Mouse (Mus musculus) neural tube, embryonic 13.5 days (tissue): ENCODE measurements around the gene Lcn5. TPM values are rescaled to one million over a fixed set of nuclear protein-coding genes. Genes with fewer than 3 reads are reported as not detected.

ENCODE experiments used
- ATAC-seq: fragments of 200-750 bp; cut with Nextera tagmentation; 2 replicates; pipeline ENCODE4 v1.8.0; 2017; ENCODE audit warnings: low read depth, mild to moderate bottlenecking, moderate TSS enrichment, moderate library complexity
- H3K27ac ChIP-seq: fragments of 300-500 bp; sonication (generic); replicated peaks from 2 replicates; pipeline ENCODE4 v1.5.1; 2015; ENCODE audit warnings: moderate library complexity, mild to moderate bottlenecking, inconsistent platforms
- H3K27me3 ChIP-seq: fragments of 300-500 bp; sonication (generic); 2 replicates; pipeline ENCODE4 v1.6.1; 2015; ENCODE audit warnings: mild to moderate bottlenecking, inconsistent platforms
- H3K36me3 ChIP-seq: fragments of 300-500 bp; sonication (generic); 2 replicates; pipeline ENCODE4 v1.6.1; 2015; ENCODE audit warnings: mild to moderate bottlenecking, inconsistent platforms
- H3K4me1 ChIP-seq: fragments of 300-500 bp; sonication (generic); replicated peaks from 2 replicates; pipeline ENCODE4 v1.6.1; 2015; ENCODE audit warnings: inconsistent platforms
- H3K4me2 ChIP-seq: fragments of 300-500 bp; sonication (generic); 2 replicates; pipeline ENCODE4 v1.6.1; 2015; ENCODE audit warnings: inconsistent platforms, mild to moderate bottlenecking, moderate library complexity
- H3K4me3 ChIP-seq: fragments of 300-500 bp; sonication (generic); 2 replicates; pipeline ENCODE4 v1.5.1; 2015; ENCODE audit warnings: mild to moderate bottlenecking, inconsistent platforms
- H3K9ac ChIP-seq: fragments of 300-500 bp; sonication (generic); 2 replicates; pipeline ENCODE4 v1.6.1; 2015; ENCODE audit warnings: moderate library complexity, mild to moderate bottlenecking, inconsistent platforms
- H3K9me3 ChIP-seq: fragments of 300-500 bp; sonication (generic); 2 replicates; pipeline ENCODE4 v1.6.1; 2016; ENCODE audit warnings: inconsistent platforms
- WGBS: fragments of 180-500 bp; shearing (Covaris S2); methylation state at CpG from one replicate; pipeline ENCODE4 v1.1.7; 2015; 5-methylcytosine and 5-hydroxymethylcytosine counted together
- polyA plus RNA-seq: library from polyadenylated mRNA; unstranded; fragments of >200 nt; fragmentation: Nextera tagmentation; extraction: Ambion mirVana; gene quantifications from 2 replicates; pipeline ENCODE4 v1.2.1, GENCODE M21; 2015

The Lcn5 gene
- polyA plus RNA-seq: not detected in 2 replicates

DNA sequence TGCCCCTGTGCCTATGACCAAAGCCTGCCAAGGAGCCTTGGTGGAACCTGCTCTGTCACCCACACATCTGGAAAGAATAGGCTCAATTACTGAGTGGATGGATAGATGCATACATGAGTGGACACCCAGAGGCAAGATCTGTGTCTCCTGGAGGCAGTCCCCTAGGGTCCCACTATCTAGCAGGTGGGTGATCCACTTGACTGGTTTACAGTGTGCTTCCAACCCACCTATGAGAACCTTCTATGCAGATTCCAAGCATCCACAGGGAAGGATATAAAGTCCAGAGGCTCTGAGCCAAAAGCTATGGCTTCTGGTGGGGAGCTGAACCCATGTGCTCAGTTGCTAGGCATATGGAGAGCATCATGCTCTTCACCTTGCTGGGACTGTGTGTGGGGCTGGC lies at the start of gene Lcn5:
TSS of gene Lcn5 (plus strand) at position 301 of the 400 bp plus-strand sequence.
- Histone ChIP-seq H3K4me3 (no peak within 1 kb of the TSS), H3K36me3 (no peaks in the 10 kb centered on the region), H3K9me3 (no peaks in the 10 kb centered on the region), H3K4me1 (no peaks in the 10 kb centered on the region), H3K9ac (no peak within 1 kb of the TSS), H3K27ac (no peak within 1 kb of the TSS), H3K27me3 (no peaks in the 10 kb centered on the region), H3K4me2 (no peak within 1 kb of the TSS)
- ATAC-seq: no peak

GRCm38 (mm10) chr2:25608671-25609070 lies 49.1 kb upstream of the Lcn5 start:
- peak overlapping the region; percentile 74 for H3K4me3 ChIP-seq
- H3K4me2 ChIP-seq: peak overlapping the region; percentile 67
- no peaks in the 10 kb centered on the region for H3K9me3 ChIP-seq
- peaks cover 26% of the 10 kb centered on the region for H3K4me1 ChIP-seq
- peak overlapping the region; percentile 94 for H3K27ac ChIP-seq
- no peaks in the 10 kb centered on the region for H3K36me3 ChIP-seq
- 69% methylated on average over 10 of the region's 10 CpGs for WGBS
- ATAC-seq: peak; percentile 15; the same call in 1 of the 2 replicates
- H3K9ac ChIP-seq: peak overlapping the region; percentile 35; the same call in 1 of the 2 replicates
- H3K27me3 ChIP-seq: peaks cover 22% of the 10 kb centered on the region; the same call in 1 of the 2 replicates

GRCm38 (mm10) chr2:25616398-25616797 lies 41.4 kb upstream of the Lcn5 start:
- Histone ChIP-seq H3K9me3 (no peaks in the 10 kb centered on the region), H3K27ac (no peak overlapping the region), H3K4me1 (peaks cover 14% of the 10 kb centered on the region), H3K4me3 (no peak overlapping the region), H3K36me3 (no peaks in the 10 kb centered on the region), H3K4me2 (no peak overlapping the region), H3K27me3 (peaks cover 61% of the 10 kb centered on the region), H3K9ac (no peak overlapping the region)
- 23% methylated on average over 22 of the region's 22 CpGs for WGBS
- ATAC-seq: no peak

DNA sequence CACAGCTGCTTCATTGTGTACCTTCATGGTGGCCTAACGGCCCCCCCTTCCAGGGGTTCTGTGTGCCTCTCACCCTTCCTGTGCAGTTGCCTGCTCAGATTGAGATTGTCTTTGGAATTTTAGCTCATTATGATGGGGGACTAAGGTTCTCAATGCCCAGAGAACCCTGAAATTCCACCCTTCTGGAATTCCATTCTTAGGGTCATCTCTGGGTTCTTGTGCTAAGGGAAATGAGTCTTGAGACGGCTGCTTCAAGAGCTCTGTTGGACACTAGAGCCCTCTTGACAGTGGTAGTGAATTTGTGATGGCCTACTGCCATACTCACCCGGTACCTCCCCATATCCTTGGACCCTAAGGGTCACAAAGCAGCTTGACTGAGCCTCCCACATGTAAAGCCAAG lies 40.2 kb upstream of the Lcn5 start, which contains the start of gene Ccdc183:
TSS of gene Ccdc183 (minus strand) at position 101 of the 400 bp plus-strand sequence.
- Histone ChIP-seq H3K4me2 (no peak within 1 kb of the TSS), H3K9me3 (no peaks in the 10 kb centered on the region), H3K4me3 (no peak within 1 kb of the TSS), H3K36me3 (no peaks in the 10 kb centered on the region), H3K27ac (no peak within 1 kb of the TSS), H3K27me3 (peaks cover 52% of the 10 kb centered on the region), H3K4me1 (peaks cover 23% of the 10 kb centered on the region), H3K9ac (no peak within 1 kb of the TSS)
- 81% methylated on average over 3 of the region's 3 CpGs for WGBS
- ATAC-seq: no peak

DNA sequence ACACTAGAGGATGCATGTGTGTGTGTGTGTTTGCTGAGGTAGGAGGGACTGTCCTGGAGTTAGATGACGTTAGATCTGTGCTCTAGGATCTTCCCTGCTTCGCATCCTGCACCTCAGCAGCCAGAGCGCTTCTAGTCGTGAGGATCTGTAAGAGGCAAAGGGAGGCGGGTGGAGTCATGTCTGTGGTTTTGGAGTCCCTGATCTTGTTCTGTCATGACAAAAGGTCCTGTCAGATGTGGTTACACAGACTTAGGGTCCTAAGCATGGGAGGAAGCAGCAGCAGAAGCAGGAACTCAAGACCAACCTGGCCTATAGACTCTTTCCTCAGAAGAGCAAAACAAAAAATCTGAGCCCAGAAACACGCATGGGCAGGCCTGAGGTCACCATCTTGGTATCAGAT lies 37.4 kb upstream of the Lcn5 start:
- Histone ChIP-seq H3K9me3 (no peaks in the 10 kb centered on the region), H3K4me1 (peaks cover 23% of the 10 kb centered on the region), H3K27ac (no peak overlapping the region), H3K27me3 (peaks cover 35% of the 10 kb centered on the region), H3K4me2 (no peak overlapping the region), H3K36me3 (no peaks in the 10 kb centered on the region), H3K9ac (no peak overlapping the region), H3K4me3 (no peak overlapping the region)
- no peak for ATAC-seq
- WGBS: 88% methylated on average over 6 of the region's 6 CpGs

DNA sequence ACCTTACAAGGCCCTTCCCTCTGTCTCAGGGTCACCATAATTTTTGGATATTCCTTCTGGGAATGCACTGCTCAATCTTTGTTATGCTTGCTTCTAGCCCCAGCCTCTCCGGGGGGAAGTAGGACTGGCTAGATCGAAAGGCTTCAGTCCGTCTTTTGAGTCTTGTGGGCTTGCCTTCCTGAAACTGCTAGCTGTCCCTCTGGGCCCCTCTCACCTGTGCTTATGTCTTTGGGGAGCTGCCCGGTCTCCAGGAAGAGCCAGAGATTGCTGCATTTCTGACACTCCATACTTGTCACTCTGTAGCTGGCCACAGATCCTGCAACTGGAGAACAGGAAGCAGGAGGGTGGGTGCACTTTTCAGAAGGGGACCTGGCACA lies 36.9 kb upstream of the Lcn5 start:
- Histone ChIP-seq H3K9me3 (no peaks in the 10 kb centered on the region), H3K27me3 (peaks cover 30% of the 10 kb centered on the region), H3K36me3 (no peaks in the 10 kb centered on the region), H3K27ac (no peak overlapping the region), H3K4me3 (peak overlapping the region; percentile 54; the same call in 1 of the 2 replicates), H3K9ac (0 out of 2 replicates have a peak overlapping the region, but pooled peaks have one; percentile 80), H3K4me2 (peak overlapping the region; percentile 84; the same call in 1 of the 2 replicates), H3K4me1 (peaks cover 23% of the 10 kb centered on the region)
- 90% methylated on average over 4 of the region's 4 CpGs for WGBS
- ATAC-seq: no peak

- Histone ChIP-seq H3K4me2 (peak within 1 kb of the TSS; percentile 84), H3K9ac (peak within 1 kb of the TSS; percentile 80), H3K27ac (peak within 1 kb of the TSS; percentile 65), H3K27me3 (peaks cover 23% of the 10 kb centered on the region), H3K9me3 (no peaks in the 10 kb centered on the region), H3K4me3 (peak within 1 kb of the TSS; percentile 54), H3K36me3 (no peaks in the 10 kb centered on the region), H3K4me1 (peaks cover 17% of the 10 kb centered on the region)
- peak; percentile 96 for ATAC-seq
- WGBS: 7% methylated on average over 34 of the region's 34 CpGs
These were observed 36.2 kb upstream of the Lcn5 start, which contains the start of gene Tmem141 for GRCm38 (mm10) chr2:25621229-25622200. Tmem141 (minus strand) TSS chr2:25622005.

- Histone ChIP-seq H3K9ac (no peak overlapping the region), H3K4me3 (no peak overlapping the region), H3K27me3 (no peaks in the 10 kb centered on the region), H3K27ac (no peak overlapping the region), H3K36me3 (no peaks in the 10 kb centered on the region), H3K4me1 (peaks cover 13% of the 10 kb centered on the region), H3K4me2 (no peak overlapping the region), H3K9me3 (no peaks in the 10 kb centered on the region)
- 65% methylated on average over 5 of the region's 5 CpGs for WGBS
- no peak for ATAC-seq
These were observed 31.8 kb upstream of the Lcn5 start for GRCm38 (mm10) chr2:25625986-25626385.

GRCm38 (mm10) chr2:25627811-25628210 lies 29.9 kb upstream of the Lcn5 start, which contains the start of gene Fcna:
Fcna (minus strand) TSS chr2:25628030.
- Histone ChIP-seq H3K36me3 (no peaks in the 10 kb centered on the region), H3K9ac (no peak within 1 kb of the TSS), H3K27me3 (no peaks in the 10 kb centered on the region), H3K4me3 (no peak within 1 kb of the TSS), H3K4me1 (no peaks in the 10 kb centered on the region), H3K9me3 (no peaks in the 10 kb centered on the region), H3K27ac (no peak within 1 kb of the TSS), H3K4me2 (no peak within 1 kb of the TSS)
- WGBS: 80% methylated on average over 6 of the region's 6 CpGs
- ATAC-seq: no peak

- no peaks in the 10 kb centered on the region for H3K36me3 ChIP-seq
- no peaks in the 10 kb centered on the region for H3K27me3 ChIP-seq
- H3K9ac ChIP-seq: no peak overlapping the region
- no peak for ATAC-seq
- no peak overlapping the region for H3K27ac ChIP-seq
- WGBS: 40% methylated on average over 4 of the region's 4 CpGs
- H3K4me1 ChIP-seq: no peaks in the 10 kb centered on the region
- no peak overlapping the region for H3K4me3 ChIP-seq
- H3K4me2 ChIP-seq: no peak overlapping the region
- H3K9me3 ChIP-seq: no peaks in the 10 kb centered on the region
These were observed 29.0 kb upstream of the Lcn5 start for GRCm38 (mm10) chr2:25628738-25629137.

DNA sequence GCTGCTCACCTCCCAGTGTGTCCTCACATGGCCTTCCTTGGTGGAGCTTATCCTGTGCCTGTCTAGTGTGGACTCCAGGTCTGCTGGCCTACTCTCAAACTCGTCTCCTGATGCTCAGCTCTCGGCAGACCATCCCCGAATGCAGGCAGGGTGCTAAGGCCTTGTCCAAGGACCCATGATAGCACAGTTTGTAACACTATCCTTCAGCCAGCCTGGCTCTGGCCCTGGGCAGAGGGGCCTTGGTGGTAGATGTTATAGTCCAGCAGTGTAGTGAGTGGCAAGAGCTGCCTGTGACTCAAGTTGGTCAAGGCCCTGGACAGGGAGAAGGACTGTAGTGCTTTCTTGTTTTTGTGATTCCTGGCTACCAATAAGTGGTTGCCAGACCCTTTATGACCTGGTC lies 24.1 kb upstream of the Lcn5 start:
- no peaks in the 10 kb centered on the region for H3K4me1 ChIP-seq
- no peaks in the 10 kb centered on the region for H3K27me3 ChIP-seq
- H3K9me3 ChIP-seq: no peaks in the 10 kb centered on the region
- WGBS: 82% methylated on average over 3 of the region's 3 CpGs
- no peaks in the 10 kb centered on the region for H3K36me3 ChIP-seq
- no peak overlapping the region for H3K4me2 ChIP-seq
- H3K27ac ChIP-seq: no peak overlapping the region
- H3K9ac ChIP-seq: no peak overlapping the region
- ATAC-seq: no peak
- no peak overlapping the region for H3K4me3 ChIP-seq

- no peak overlapping the region for H3K4me3 ChIP-seq
- no peak overlapping the region for H3K27ac ChIP-seq
- 50% methylated on average over 1 of the region's 1 CpGs for WGBS
- no peak for ATAC-seq
- no peaks in the 10 kb centered on the region for H3K4me1 ChIP-seq
- H3K9me3 ChIP-seq: no peaks in the 10 kb centered on the region
- no peaks in the 10 kb centered on the region for H3K36me3 ChIP-seq
- no peaks in the 10 kb centered on the region for H3K27me3 ChIP-seq
- no peak overlapping the region for H3K4me2 ChIP-seq
- H3K9ac ChIP-seq: no peak overlapping the region
These were observed 23.7 kb upstream of the Lcn5 start for GRCm38 (mm10) chr2:25634046-25634445.
